In genomic region chr11:35770741-35771504, GRCm38 (mm10) we compare ENCODE assay signal across 9 mouse cellular contexts. TPM values are rescaled to one million over a fixed set of nuclear protein-coding genes. Genes with fewer than 3 reads are reported as not detected.
DNase-seq lines count a peak whose midpoint lies in the region; ATAC-seq lines count a peak whose summit lies in the region.
"Had no signal": no experiment of that assay in that cellular context is flagged by ENCODE, and none has a peak within 500 bp of the region (broad histone marks: within the 10 kb centered on the region; RNA-seq: fewer than 3 reads in every experiment).

No protein-coding gene starts in this region.

- ATAC-seq in CD4-positive, CD25-positive, alpha-beta regulatory T cell, adult 4 months, result no peak
- ATAC-seq in neural tube, embryonic 11.5 days (ENCODE audit: insufficient read depth, low FRiP score, low TSS enrichment), result no peak
- no peak for ATAC-seq in liver, embryonic 11.5 days (replicated peaks; ENCODE audit: low FRiP score)

- H3K4me2 ChIP-seq in neural tube, embryonic 11.5 days (ENCODE audit: low read depth), result peak overlapping the region; percentile 85
- peak overlapping the region; percentile 75 for H3K4me2 ChIP-seq in liver, embryonic 11.5 days

- no peaks in the 10 kb centered on the region for H3K27me3 ChIP-seq in neural tube, embryonic 11.5 days (ENCODE audit: control insufficient read depth, insufficient read depth, low read length)
- H3K27me3 ChIP-seq in liver, embryonic 11.5 days (replicated peaks; ENCODE audit: control insufficient read depth, insufficient read depth, low read length), result no peaks in the 10 kb centered on the region

- WGBS in neural tube, embryonic 11.5 days, result 73% methylated on average over 9 of the region's 9 CpGs
- 51% methylated on average over 9 of the region's 9 CpGs for WGBS in liver, embryonic 11.5 days

- H3K9me3 ChIP-seq in neural tube, embryonic 11.5 days (ENCODE audit: control insufficient read depth, low read length), result no peaks in the 10 kb centered on the region
- H3K9me3 ChIP-seq in liver, embryonic 11.5 days (ENCODE audit: control insufficient read depth, low read length), result no peaks in the 10 kb centered on the region

- H3K4me3 ChIP-seq in neural tube, embryonic 11.5 days (ENCODE audit: low read depth, low read length), result peak overlapping the region; percentile 96
- peak overlapping the region; percentile 65 for H3K4me3 ChIP-seq in liver, embryonic 11.5 days (ENCODE audit: low read depth, low read length)

- H3K36me3 ChIP-seq in neural tube, embryonic 11.5 days (ENCODE audit: control insufficient read depth, insufficient read depth, low read length), result no peaks in the 10 kb centered on the region
- peaks cover 5% of the 10 kb centered on the region; the same call in 1 of the 2 replicates for H3K36me3 ChIP-seq in liver, embryonic 11.5 days (ENCODE audit: control insufficient read depth, insufficient read depth, low read length)

- DNase-seq in CD4-positive, CD25-positive, alpha-beta regulatory T cell, adult 2 months (ENCODE audit: low read depth, low spot score), result peak; percentile 8
- DNase-seq in neural tube, embryonic 11.5 days (ENCODE audit: low spot score), result no peak
- DNase-seq in neural tube, embryonic 10.5 days (ENCODE audit: extremely low spot score, low spot score), result no peak
- no peak for DNase-seq in liver, embryonic 11.5 days (ENCODE audit: low spot score)
- DNase-seq in thymus, postnatal 14 days, result no peak
- no peak for DNase-seq in adrenal gland, postnatal 10 days
- DNase-seq in layer of hippocampus, postnatal 10 days (ENCODE audit: low spot score in 2 of 2), result no peak
- DNase-seq: right cerebral cortex, postnatal 14 days had no signal

- H3K4me1 ChIP-seq in neural tube, embryonic 11.5 days (ENCODE audit: control insufficient read depth, insufficient read depth, low read length), result peaks cover 10% of the 10 kb centered on the region; the same call in 1 of the 2 replicates
- H3K4me1 ChIP-seq in liver, embryonic 11.5 days (replicated peaks; ENCODE audit: control insufficient read depth, insufficient read depth, low read length), result peaks cover 4% of the 10 kb centered on the region; the same call in 1 of the 2 replicates

- H3K27ac ChIP-seq in neural tube, embryonic 11.5 days (ENCODE audit: low read depth, low read length), result no peak overlapping the region
- H3K27ac ChIP-seq in liver, embryonic 11.5 days (ENCODE audit: low read depth, low read length), result no peak overlapping the region

- peak overlapping the region; percentile 98 for H3K9ac ChIP-seq in neural tube, embryonic 11.5 days (ENCODE audit: low read length)
- H3K9ac ChIP-seq in liver, embryonic 11.5 days (ENCODE audit: low read depth, low read length), result peak overlapping the region; percentile 73

RNA-seq across cellular contexts. Expression of gene Pank3, which starts 1.6 kb away (rescaled TPM):
- 1 to 10 TPM; 6.6 to 8.9 TPM for polyA plus RNA-seq in CD4-positive, CD25-positive, alpha-beta regulatory T cell, adult 4 months (2017; shearing (Covaris generic))
- polyA plus RNA-seq in neural tube, embryonic 11.5 days (2014; fragmentation: Nextera tagmentation; extraction: Ambion mirVana), result 29.3 and 30.4 TPM in 2 replicates
- 11.0 and 11.7 TPM in 2 replicates for polyA plus RNA-seq in liver, embryonic 11.5 days (2014; fragmentation: Nextera tagmentation; extraction: Ambion mirVana)
- total RNA-seq in adrenal gland, postnatal 10 days (2021), result 10 to 100 TPM; 50.6 to 50.7 TPM
- total RNA-seq in layer of hippocampus, postnatal 10 days (2021), result 10 to 100 TPM; 63.3 to 64.6 TPM

RNA-seq across cellular contexts. Expression of gene Fbll1, which starts 27.8 kb away (rescaled TPM):
- not detected for polyA plus RNA-seq in CD4-positive, CD25-positive, alpha-beta regulatory T cell, adult 4 months (2017; shearing (Covaris generic))
- polyA plus RNA-seq in neural tube, embryonic 11.5 days (2014; fragmentation: Nextera tagmentation; extraction: Ambion mirVana), result 4.3 and 4.9 TPM in 2 replicates
- not detected in 2 replicates for polyA plus RNA-seq in liver, embryonic 11.5 days (2014; fragmentation: Nextera tagmentation; extraction: Ambion mirVana)
- 1 to 10 TPM; 1.2 to 2.4 TPM for total RNA-seq in adrenal gland, postnatal 10 days (2021)
- 10 to 100 TPM; 51.2 to 54.3 TPM for total RNA-seq in layer of hippocampus, postnatal 10 days (2021)
